Mouse (Mus musculus) bone marrow macrophage, adult 2 months (primary cell): ENCODE measurements around the gene Kcnh8. TPM values are rescaled to one million over a fixed set of nuclear protein-coding genes. Genes with fewer than 3 reads are reported as not detected.

Source experiments
- H3K27ac ChIP-seq: 2 replicates; pipeline ENCODE4 v1.5.1; 2012; ENCODE audit warnings: low read depth, low read length; ENCODE audit not compliant: insufficient read depth
- H3K4me1 ChIP-seq: 2 replicates; pipeline ENCODE4 v1.6.1; 2012; ENCODE audit warnings: low read length; ENCODE audit not compliant: control insufficient read depth, insufficient read depth
- H3K4me3 ChIP-seq: 2 replicates; pipeline ENCODE4 v1.5.1; 2012; ENCODE audit warnings: mild to moderate bottlenecking, low read length, moderate library complexity; ENCODE audit not compliant: insufficient read depth
- CTCF ChIP-seq: IDR thresholded peaks from 2 replicates; pipeline ENCODE4 v1.5.1; 2012; ENCODE audit warnings: low read depth, mild to moderate bottlenecking, low read length, moderate library complexity
- POLR2A ChIP-seq: IDR thresholded peaks from 2 replicates; pipeline ENCODE4 v1.6.1; 2012; ENCODE audit warnings: mild to moderate bottlenecking, low read depth, low read length, borderline replicate concordance
- polyA plus RNA-seq: library from polyadenylated mRNA; stranded (reverse); fragments of >200 nt; gene quantifications from 2 replicates; pipeline ENCODE4 v1.2.4, GENCODE M21; 2012; ENCODE audit not compliant: missing spikeins, insufficient read depth, insufficient read length

Gene Kcnh8
- polyA plus RNA-seq, 1 experiment = not detected

DNA sequence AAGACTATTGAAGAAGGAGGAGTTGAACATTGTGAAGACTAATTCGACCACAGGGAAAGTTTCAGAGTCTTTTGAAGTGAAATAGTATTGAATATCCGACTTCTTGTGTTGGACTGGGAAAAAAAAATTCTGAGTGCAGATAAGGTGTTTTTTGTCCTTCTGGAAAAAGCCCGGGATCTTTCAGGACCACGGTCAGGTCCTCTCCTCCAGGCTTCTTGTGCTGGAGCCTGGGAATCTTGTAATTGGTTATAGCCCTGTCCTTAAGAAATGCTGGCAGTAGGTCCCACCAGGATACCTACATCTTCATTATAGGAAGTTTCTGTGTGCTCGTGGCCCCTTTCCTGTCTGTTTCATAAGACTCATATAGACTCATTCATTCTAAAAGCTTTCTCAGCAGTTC is 902 bp downstream of the Kcnh8 start:
- no peaks in the 10 kb centered on the region for H3K4me1 ChIP-seq
- no peak for TF ChIP-seq POLR2A
- no peak for TF ChIP-seq CTCF
- no peak overlapping the region for H3K27ac ChIP-seq
- no peak overlapping the region for H3K4me3 ChIP-seq

DNA sequence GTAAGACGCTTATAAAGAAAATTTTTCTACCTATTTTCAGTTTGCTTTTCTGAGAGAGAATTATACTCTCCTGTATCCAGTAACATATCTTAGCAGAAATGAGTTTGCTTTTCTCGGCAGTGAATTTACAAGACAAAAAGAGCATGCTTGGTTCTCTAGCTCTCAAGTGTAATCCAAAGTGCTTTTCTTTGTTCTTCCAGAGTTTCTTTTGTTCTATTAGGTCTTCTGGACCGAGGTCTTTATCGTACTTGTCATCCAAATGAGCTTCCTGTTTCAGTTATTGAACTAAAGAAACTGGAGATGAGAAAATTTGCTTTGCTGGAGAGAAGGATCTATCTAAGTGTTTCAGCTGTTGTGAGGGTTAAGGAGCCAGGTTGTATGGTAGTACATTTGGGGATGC is 8.9 kb downstream of the Kcnh8 start:
- Histone ChIP-seq H3K27ac (no peak overlapping the region), H3K4me1 (no peaks in the 10 kb centered on the region), H3K4me3 (no peak overlapping the region)
- TF ChIP-seq CTCF = no peak
- no peak for TF ChIP-seq POLR2A

DNA sequence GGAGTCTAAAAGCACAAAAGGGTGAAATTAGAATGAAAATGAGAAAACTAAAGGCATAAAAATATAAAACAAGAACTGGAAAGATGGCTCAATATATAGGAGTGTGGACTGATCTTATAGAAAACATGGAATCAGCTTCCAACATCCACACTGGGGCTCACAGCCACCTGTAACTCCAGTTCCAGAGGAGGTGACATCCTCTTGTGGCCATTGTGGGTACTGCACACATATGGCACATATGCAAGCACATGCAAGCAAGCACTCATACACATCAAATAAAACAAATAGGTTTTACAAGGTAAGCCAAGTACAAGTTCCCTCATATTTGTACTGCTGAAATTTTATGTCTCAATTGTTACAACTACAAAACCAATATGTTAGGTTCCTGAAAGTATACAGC is 46.7 kb downstream of the Kcnh8 start:
- Histone ChIP-seq H3K4me1 (no peaks in the 10 kb centered on the region), H3K4me3 (no peak overlapping the region), H3K27ac (no peak overlapping the region)
- no peak for TF ChIP-seq CTCF
- no peak for TF ChIP-seq POLR2A

DNA sequence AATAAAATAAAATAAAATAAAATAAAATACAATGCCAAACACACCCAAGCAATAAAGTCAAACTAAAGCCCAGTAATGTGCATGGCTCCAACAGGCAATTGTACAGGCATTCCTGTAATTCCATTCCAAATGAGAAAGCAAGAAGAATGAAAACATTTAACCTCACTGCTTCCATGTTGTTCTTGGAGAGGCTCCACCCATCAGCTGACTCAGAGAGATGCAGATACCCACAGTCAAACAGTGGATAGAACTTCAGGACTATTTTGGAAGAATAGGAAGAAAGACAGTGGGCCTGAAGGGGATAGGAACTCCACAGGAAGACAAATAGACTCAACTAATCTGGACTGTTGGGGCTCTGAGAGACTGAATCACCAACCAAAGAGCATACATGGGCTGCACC is 89.5 kb downstream of the Kcnh8 start:
- Histone ChIP-seq H3K27ac (no peak overlapping the region), H3K4me1 (no peaks in the 10 kb centered on the region), H3K4me3 (no peak overlapping the region)
- TF ChIP-seq CTCF = no peak
- no peak for TF ChIP-seq POLR2A

DNA sequence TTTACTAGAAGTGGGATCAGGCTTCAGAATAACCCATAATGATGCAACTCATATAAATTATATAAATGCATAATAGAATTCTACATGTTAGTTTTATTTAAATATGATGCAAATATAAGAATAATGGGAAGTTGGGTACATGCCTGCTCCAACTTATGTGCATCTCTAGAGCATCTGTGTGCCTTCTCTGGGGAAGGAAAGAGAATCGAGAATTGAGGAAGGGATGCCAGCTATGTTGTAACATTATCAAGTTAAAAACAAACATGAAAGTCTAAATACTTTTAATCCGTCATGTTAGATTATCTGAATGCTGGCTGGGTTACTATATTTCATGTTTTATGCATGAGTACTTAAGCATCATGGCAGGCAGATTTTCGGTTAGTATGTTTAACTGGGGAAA is 99.4 kb downstream of the Kcnh8 start:
- TF ChIP-seq CTCF = no peak
- no peak for TF ChIP-seq POLR2A
- no peaks in the 10 kb centered on the region for H3K4me1 ChIP-seq
- H3K27ac ChIP-seq = no peak overlapping the region
- no peak overlapping the region for H3K4me3 ChIP-seq

DNA sequence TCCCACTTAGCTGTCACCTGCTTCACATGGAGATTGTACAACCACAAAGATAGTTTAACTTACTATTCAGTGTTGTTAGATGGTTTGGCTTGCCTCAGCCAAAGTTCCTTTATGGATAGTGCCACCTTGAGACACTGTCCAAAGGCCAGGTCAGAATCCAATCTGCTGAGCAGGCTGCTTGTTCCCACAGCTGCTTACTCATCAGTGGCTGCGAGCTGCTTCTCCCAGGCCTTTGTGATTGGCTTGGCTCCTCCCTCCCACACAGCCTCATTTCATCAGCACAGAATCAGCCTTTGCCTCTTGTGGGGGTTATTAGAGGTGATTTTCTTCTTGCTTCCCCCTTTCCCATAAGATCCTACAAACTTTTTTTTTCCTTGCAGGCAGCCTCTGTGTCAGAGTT is 109.8 kb downstream of the Kcnh8 start:
- no peaks in the 10 kb centered on the region for H3K4me1 ChIP-seq
- no peak overlapping the region for H3K27ac ChIP-seq
- no peak overlapping the region for H3K4me3 ChIP-seq
- TF ChIP-seq POLR2A (no peak), CTCF (no peak)

DNA sequence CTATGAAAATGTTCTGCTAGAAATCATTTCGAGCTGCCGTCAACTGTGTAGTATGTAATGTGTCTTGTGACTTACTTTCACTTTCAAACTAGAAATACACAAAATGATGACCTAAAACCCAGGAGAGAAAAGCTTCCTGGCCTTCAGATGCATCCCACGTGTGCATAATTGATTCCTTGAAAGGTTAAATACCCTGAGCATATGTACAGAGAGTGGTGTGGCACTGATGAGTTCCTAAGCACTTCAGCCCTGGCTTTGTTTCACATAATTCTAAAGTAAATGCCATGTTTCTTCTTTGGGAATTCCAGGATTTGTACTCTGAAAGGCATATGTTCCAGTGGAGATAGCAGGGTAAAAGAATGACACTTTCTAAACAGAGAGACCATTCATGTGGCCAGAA is 119.7 kb downstream of the Kcnh8 start:
- H3K27ac ChIP-seq = no peak overlapping the region
- H3K4me1 ChIP-seq = no peaks in the 10 kb centered on the region
- TF ChIP-seq CTCF (no peak), POLR2A (no peak)
- no peak overlapping the region for H3K4me3 ChIP-seq

DNA sequence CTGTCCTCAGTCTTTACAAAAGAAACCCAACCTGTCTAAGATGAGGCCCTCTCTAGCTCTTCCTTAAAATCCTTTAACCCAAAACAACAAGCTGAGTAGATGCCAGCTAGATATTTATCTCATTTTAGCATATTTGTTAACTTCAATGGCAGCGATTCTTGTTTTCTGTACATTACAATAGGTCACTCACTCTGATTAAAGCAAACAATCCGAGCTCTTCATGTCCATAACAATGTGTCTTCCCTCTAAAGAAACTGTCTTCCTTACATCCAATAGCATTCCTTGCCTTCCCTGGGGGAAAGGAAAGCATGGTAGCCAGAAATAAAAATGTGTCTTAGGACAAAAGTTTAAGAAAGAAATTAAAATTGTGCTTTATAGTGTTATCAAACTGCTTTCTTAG is 126.3 kb downstream of the Kcnh8 start:
- no peak overlapping the region for H3K27ac ChIP-seq
- H3K4me1 ChIP-seq = no peaks in the 10 kb centered on the region
- TF ChIP-seq CTCF (no peak), POLR2A (no peak)
- H3K4me3 ChIP-seq = no peak overlapping the region

DNA sequence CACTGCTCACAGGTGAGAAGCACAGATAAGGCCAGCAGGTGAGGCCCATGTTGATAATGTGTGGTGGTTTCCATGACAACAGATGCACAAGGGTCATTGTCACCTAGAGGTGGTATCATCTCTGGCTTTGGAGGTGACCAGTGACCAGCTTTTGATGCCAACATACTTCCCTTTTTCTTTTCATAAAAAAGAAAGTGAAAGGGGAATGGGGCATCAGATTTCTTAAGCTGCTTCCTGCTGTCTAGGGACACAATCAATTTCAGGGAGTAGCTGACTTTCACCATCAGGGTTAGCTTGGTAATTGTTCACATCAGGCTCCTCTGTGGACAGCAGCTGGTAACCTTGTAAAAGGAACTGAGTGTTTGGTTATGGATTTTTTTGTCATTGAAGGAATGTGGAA is 135.9 kb downstream of the Kcnh8 start:
- no peak for TF ChIP-seq CTCF
- TF ChIP-seq POLR2A = no peak
- H3K27ac ChIP-seq = no peak overlapping the region
- no peaks in the 10 kb centered on the region for H3K4me1 ChIP-seq
- H3K4me3 ChIP-seq = no peak overlapping the region

DNA sequence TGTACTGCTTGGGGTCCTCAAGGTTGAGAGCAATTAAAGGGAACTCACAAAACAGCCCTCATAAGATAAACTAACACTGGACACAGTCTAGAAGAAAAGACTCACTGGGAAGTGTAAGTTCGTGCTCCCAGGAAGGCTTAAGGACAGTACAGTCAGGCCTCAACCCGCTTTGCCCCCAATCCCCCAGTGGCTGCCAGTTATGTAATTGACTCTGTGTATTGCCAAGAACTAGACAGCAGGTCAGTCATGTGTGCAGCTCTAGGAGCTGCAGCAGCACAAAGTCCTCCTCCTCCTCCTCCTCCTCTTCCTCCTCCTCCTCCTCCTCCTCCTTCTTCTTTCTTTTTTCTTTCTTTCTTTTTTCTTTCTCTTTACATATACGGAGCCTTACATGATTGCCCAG is 185.6 kb downstream of the Kcnh8 start:
- Histone ChIP-seq H3K27ac (no peak overlapping the region), H3K4me3 (no peak overlapping the region), H3K4me1 (no peaks in the 10 kb centered on the region)
- TF ChIP-seq POLR2A = no peak
- TF ChIP-seq CTCF = no peak

DNA sequence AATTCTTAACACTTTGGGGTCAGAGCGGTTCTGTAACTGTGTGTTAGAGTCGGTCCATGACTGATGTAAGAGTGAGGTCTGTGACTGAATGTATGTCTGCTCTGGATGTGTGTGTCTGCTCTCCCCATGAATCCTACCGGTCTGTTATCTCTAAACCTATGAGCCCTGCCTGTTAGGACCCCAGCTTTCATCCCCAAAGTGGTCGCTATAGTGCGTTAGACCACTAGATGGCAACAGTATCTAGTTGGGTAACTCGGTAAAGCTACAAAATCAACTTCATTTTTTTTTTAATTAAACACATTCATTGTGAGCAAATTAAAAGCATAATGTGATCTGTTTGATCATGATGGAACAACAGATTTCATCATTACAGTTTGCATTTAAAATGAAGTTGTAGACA is 202.0 kb downstream of the Kcnh8 start:
- Histone ChIP-seq H3K4me3 (no peak overlapping the region), H3K27ac (no peak overlapping the region), H3K4me1 (no peaks in the 10 kb centered on the region)
- TF ChIP-seq CTCF = no peak
- no peak for TF ChIP-seq POLR2A
